Mouse (Mus musculus) megakaryocyte-erythroid progenitor cell, adult 5 weeks (primary cell): ENCODE data around the gene Retnlg. TPM values are rescaled to one million over a fixed set of nuclear protein-coding genes. Genes with fewer than 3 reads are reported as not detected.

Source experiments
- polyA plus RNA-seq: library from polyadenylated mRNA; stranded (reverse); fragments of >175 nt; gene quantifications from 2 replicates; pipeline ENCODE4 v1.2.3, GENCODE M21; 2012

Retnlg gene
- 1.9 and 10.8 TPM in 2 replicates for polyA plus RNA-seq

GRCm38 (mm10) chr16:48872321-48872720 is at the start of gene Retnlg:
Gene Retnlg, plus strand, starts transcription at chr16:48872621.

GRCm38 (mm10) chr16:48842266-48842665 is 30.2 kb upstream of the Retnlg start, which contains the start of gene Retnla:
Gene Retnla, plus strand, starts transcription at chr16:48842551.

Other genes starting within 250 kb of the Retnlg start
- gene Trat1, start 100.6 kb upstream of the Retnlg start, polyA plus RNA-seq, result 0.23 TPM in 1 of 2 replicates, not detected in the other
- gene Retnlb, start 55.8 kb upstream of the Retnlg start, polyA plus RNA-seq, result not detected in 2 replicates
- not detected in 2 replicates for gene Retnla, start 30.1 kb upstream of the Retnlg start, polyA plus RNA-seq
- gene Dzip3, start 121.5 kb downstream of the Retnlg start, polyA plus RNA-seq, result 6.1 and 7.4 TPM in 2 replicates
- 3.1 and 3.4 TPM in 2 replicates for gene Cip2a, start 121.6 kb downstream of the Retnlg start, polyA plus RNA-seq
- not detected in 2 replicates for gene Myh15, start 184.9 kb downstream of the Retnlg start, polyA plus RNA-seq